Mouse (Mus musculus) hindbrain, embryonic 15.5 days (tissue): ENCODE results near the gene Man1b1. TPM values are rescaled to one million over a fixed set of nuclear protein-coding genes. Genes with fewer than 3 reads are reported as not detected.

Experiments
- ATAC-seq: fragments of 200-750 bp; cut with Nextera tagmentation; 2 replicates; pipeline ENCODE4 v1.8.0; 2017; ENCODE audit warnings: low read depth, moderate number of reproducible peaks, moderate TSS enrichment; ENCODE audit not compliant: low FRiP score
- H3K27ac ChIP-seq: fragments of 300-500 bp; sonication (generic); replicated peaks from 2 replicates; pipeline ENCODE4 v1.5.1; 2015; ENCODE audit warnings: mild to moderate bottlenecking, inconsistent platforms
- H3K27me3 ChIP-seq: fragments of 300-500 bp; sonication (generic); 2 replicates; pipeline ENCODE4 v1.6.1; 2015; ENCODE audit warnings: control low read depth, inconsistent platforms
- H3K36me3 ChIP-seq: fragments of 300-500 bp; sonication (generic); 2 replicates; pipeline ENCODE4 v1.6.1; 2015; ENCODE audit warnings: control low read depth, inconsistent platforms
- H3K4me1 ChIP-seq: fragments of 300-500 bp; sonication (generic); replicated peaks from 2 replicates; pipeline ENCODE4 v1.6.1; 2015; ENCODE audit warnings: control low read depth, inconsistent platforms
- H3K4me2 ChIP-seq: fragments of 300-500 bp; sonication (generic); 2 replicates; pipeline ENCODE4 v1.6.1; 2015; ENCODE audit warnings: moderate library complexity, mild to moderate bottlenecking, inconsistent platforms
- H3K4me3 ChIP-seq: fragments of 300-500 bp; sonication (generic); 2 replicates; pipeline ENCODE4 v1.5.1; 2015; ENCODE audit warnings: mild to moderate bottlenecking, inconsistent platforms
- H3K9ac ChIP-seq: fragments of 300-500 bp; sonication (generic); 2 replicates; pipeline ENCODE4 v1.6.1; 2015; ENCODE audit warnings: inconsistent platforms
- H3K9me3 ChIP-seq: fragments of 300-500 bp; sonication (generic); 2 replicates; pipeline ENCODE4 v1.6.1; 2016; ENCODE audit warnings: control low read depth, inconsistent platforms
- WGBS: fragments of 180-500 bp; shearing (Covaris S2); methylation state at CpG from one replicate; pipeline ENCODE4 v1.1.7; 2015; 5-methylcytosine and 5-hydroxymethylcytosine counted together
- polyA plus RNA-seq: library from polyadenylated mRNA; unstranded; fragments of >200 nt; fragmentation: Nextera tagmentation; extraction: Ambion mirVana; gene quantifications from 2 replicates; pipeline ENCODE4 v1.2.1, GENCODE M21; 2015

The Man1b1 gene
- polyA plus RNA-seq, 1 experiment from 2014 or later = 45.2 TPM

GRCm38 (mm10) chr2:25372644-25373391 is 40.7 kb downstream of the Man1b1 start:
- Histone ChIP-seq H3K4me2 (peak overlapping the region; percentile 99), H3K9me3 (no peaks in the 10 kb centered on the region), H3K4me1 (peaks cover 19% of the 10 kb centered on the region), H3K4me3 (peak overlapping the region; percentile 74), H3K9ac (peak overlapping the region; percentile 60), H3K27ac (peak overlapping the region; percentile 59; the same call in 1 of the 2 replicates), H3K36me3 (no peaks in the 10 kb centered on the region), H3K27me3 (peaks cover 6% of the 10 kb centered on the region; the same call in 1 of the 2 replicates)
- ATAC-seq = no peak
- 2% methylated on average over 42 of the region's 42 CpGs for WGBS

GRCm38 (mm10) chr2:25373431-25373830 is 41.3 kb downstream of the Man1b1 start:
- H3K27ac ChIP-seq = no peak overlapping the region
- peak overlapping the region; percentile 74 for H3K4me3 ChIP-seq
- H3K9ac ChIP-seq = no peak overlapping the region
- H3K4me1 ChIP-seq = peaks cover 19% of the 10 kb centered on the region
- no peak for ATAC-seq
- no peaks in the 10 kb centered on the region for H3K36me3 ChIP-seq
- no peaks in the 10 kb centered on the region for H3K9me3 ChIP-seq
- H3K27me3 ChIP-seq = peaks cover 6% of the 10 kb centered on the region; the same call in 1 of the 2 replicates
- H3K4me2 ChIP-seq = peak overlapping the region; percentile 99
- WGBS = 9% methylated on average over 2 of the region's 2 CpGs

DNA sequence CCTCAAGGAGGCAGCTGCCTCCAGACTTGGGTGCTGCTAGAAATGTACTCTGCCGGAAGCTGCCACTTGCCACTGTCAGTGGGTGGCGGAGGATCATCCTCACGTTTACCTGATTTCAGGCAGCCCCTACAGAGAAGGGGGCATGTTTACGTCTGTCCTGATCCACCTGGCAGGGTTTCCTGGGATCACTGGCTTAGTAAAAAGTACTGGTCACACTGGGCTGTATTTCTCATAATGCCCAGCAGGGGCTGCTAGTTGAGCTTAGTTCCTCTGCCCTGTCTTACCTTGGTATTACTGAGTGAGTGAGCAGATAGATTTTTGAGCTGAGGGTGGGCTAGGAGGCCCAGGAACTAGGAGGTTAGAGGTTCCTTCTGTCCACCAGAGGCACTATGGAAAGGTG is 44.5 kb downstream of the Man1b1 start:
- no peaks in the 10 kb centered on the region for H3K36me3 ChIP-seq
- H3K4me2 ChIP-seq = no peak overlapping the region
- H3K27me3 ChIP-seq = peaks cover 6% of the 10 kb centered on the region; the same call in 1 of the 2 replicates
- ATAC-seq = no peak
- WGBS = 67% methylated on average over 4 of the region's 4 CpGs
- peaks cover 16% of the 10 kb centered on the region for H3K4me1 ChIP-seq
- H3K9me3 ChIP-seq = no peaks in the 10 kb centered on the region
- no peak overlapping the region for H3K9ac ChIP-seq
- H3K27ac ChIP-seq = no peak overlapping the region
- no peak overlapping the region for H3K4me3 ChIP-seq

- Histone ChIP-seq H3K4me1 (no peaks in the 10 kb centered on the region), H3K27ac (no peak overlapping the region), H3K4me2 (no peak overlapping the region), H3K4me3 (no peak overlapping the region), H3K9ac (no peak overlapping the region), H3K9me3 (no peaks in the 10 kb centered on the region), H3K36me3 (no peaks in the 10 kb centered on the region), H3K27me3 (no peaks in the 10 kb centered on the region)
- no peak for ATAC-seq
- WGBS = 82% methylated on average over 5 of the region's 5 CpGs
These were observed 52.4 kb downstream of the Man1b1 start for GRCm38 (mm10) chr2:25384492-25384891.

- no peak for ATAC-seq
- no peak overlapping the region for H3K4me3 ChIP-seq
These were observed 59.1 kb downstream of the Man1b1 start for GRCm38 (mm10) chr2:25391266-25391665.

GRCm38 (mm10) chr2:25394281-25395221 is 62.4 kb downstream of the Man1b1 start:
- 0 out of 2 replicates have a peak overlapping the region, but pooled peaks have one; percentile 3 for H3K27ac ChIP-seq
- no peak overlapping the region for H3K4me3 ChIP-seq
- no peak overlapping the region for H3K4me2 ChIP-seq
- no peaks in the 10 kb centered on the region for H3K9me3 ChIP-seq
- H3K27me3 ChIP-seq = peaks cover 51% of the 10 kb centered on the region
- ATAC-seq = peak; percentile 80
- no peak overlapping the region for H3K9ac ChIP-seq
- no peaks in the 10 kb centered on the region for H3K36me3 ChIP-seq
- 17% methylated on average over 3 of the region's 3 CpGs for WGBS
- H3K4me1 ChIP-seq = peaks cover 18% of the 10 kb centered on the region

More at GRCm38 (mm10) chr2:25391266-25391665, 59.1 kb downstream of the Man1b1 start:
- Histone ChIP-seq H3K27ac (no peak overlapping the region), H3K9ac (no peak overlapping the region), H3K36me3 (no peaks in the 10 kb centered on the region), H3K4me1 (peaks cover 14% of the 10 kb centered on the region), H3K27me3 (peaks cover 18% of the 10 kb centered on the region), H3K9me3 (no peaks in the 10 kb centered on the region), H3K4me2 (no peak overlapping the region)
- WGBS = 63% methylated on average over 5 of the region's 5 CpGs

DNA sequence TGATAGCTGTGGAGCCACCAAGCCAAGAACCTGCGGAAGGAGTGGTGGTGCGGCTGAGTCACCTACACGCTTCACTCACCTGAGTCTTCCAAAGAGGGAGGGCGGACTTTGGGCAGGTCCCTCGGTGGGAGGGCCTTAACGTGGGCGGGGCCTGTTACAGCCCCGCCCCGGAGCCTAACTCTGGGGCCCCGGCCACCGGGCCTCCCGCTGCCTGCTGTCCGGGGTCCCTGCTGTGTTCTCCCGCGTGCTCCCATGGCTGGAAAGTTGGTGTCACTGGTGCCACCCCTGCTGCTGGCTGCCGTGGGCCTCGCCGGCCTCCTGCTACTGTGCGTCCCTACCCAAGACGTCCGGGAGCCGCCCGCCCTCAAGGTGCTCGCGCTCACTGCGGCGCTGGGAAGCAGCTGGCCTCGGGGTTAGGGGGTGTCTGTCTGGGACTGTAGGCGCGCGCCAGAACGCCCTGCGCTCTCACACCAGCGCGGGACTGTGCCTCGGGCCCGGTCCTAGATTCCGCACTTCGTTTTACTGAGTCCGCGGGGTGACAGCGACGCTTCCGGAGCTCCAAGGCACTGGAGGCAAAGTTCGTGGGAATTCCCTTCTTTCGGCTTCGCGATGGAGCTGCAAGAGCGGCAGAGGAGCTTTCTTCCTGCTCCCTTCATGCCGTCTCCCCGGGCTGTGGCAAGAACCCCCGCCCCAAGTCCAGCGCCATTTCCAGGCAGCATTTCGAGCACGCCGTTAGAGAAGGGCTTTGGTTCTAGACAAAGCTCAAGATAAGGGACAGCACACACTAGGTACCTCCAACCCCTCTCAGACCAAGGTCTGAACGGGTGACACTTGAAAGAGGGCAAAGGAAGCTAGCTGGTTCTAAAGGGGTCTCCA is 63.8 kb downstream of the Man1b1 start, which contains the start of gene Entpd2:
TSS of gene Entpd2 (plus strand) at position 154 of the 876 bp plus-strand sequence.
- Histone ChIP-seq H3K27ac (0 out of 2 replicates have a peak within 1 kb of the TSS, but pooled peaks have one; percentile 3), H3K4me3 (peak within 1 kb of the TSS; percentile 31), H3K9ac (peak within 1 kb of the TSS; percentile 14; the same call in 1 of the 2 replicates), H3K4me2 (peak within 1 kb of the TSS; percentile 53), H3K4me1 (peaks cover 28% of the 10 kb centered on the region), H3K36me3 (no peaks in the 10 kb centered on the region), H3K27me3 (peaks cover 58% of the 10 kb centered on the region), H3K9me3 (no peaks in the 10 kb centered on the region)
- ATAC-seq = no peak
- 1% methylated on average over 54 of the region's 57 CpGs for WGBS

DNA sequence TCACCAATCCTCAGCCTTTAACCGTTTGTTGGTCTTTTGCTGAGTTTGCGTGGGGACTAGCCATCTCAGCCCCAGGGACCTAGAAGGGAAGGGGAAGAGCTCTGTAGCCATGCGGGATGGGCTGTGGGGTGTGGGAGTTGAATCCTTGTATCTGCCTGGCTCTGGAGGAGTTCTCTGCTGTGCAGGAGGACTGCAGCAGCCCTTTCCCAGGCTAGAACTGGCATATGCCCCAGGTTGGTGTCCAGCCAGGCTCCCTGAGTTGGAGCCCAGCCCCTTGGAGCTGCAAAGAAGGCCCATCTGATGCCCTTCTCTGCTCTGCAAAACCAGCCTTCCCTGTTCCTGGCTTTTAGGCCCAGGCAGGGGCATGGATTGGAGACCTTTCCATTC is 64.5 kb downstream of the Man1b1 start:
- Histone ChIP-seq H3K9me3 (no peaks in the 10 kb centered on the region), H3K4me1 (peaks cover 28% of the 10 kb centered on the region), H3K4me2 (peak overlapping the region; percentile 53), H3K27me3 (peaks cover 58% of the 10 kb centered on the region), H3K27ac (no peak overlapping the region), H3K9ac (no peak overlapping the region), H3K36me3 (no peaks in the 10 kb centered on the region), H3K4me3 (peak overlapping the region; percentile 31)
- WGBS = 32% methylated on average over 3 of the region's 3 CpGs
- ATAC-seq = no peak

DNA sequence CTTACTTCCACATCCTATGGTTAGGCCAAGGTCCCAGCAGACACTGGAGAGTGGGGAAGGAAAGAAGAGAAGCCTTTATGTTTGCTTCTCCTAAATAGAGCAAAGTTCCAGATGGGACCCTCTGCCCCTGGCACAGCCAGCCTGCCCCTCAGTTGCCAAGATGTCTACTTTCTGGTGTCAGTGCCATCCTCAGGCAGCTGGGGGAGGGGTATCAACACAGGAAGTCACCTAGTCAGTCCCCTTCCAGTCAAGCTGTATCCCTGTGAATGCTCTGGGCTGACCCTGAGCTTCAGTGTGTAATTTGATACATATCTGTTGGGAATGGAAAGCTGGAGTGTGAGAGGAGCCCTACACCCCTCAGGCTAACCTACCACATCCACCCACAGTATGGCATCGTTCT is 64.9 kb downstream of the Man1b1 start:
- peaks cover 29% of the 10 kb centered on the region for H3K4me1 ChIP-seq
- no peak overlapping the region for H3K4me3 ChIP-seq
- no peaks in the 10 kb centered on the region for H3K9me3 ChIP-seq
- ATAC-seq = no peak
- H3K36me3 ChIP-seq = no peaks in the 10 kb centered on the region
- no peak overlapping the region for H3K4me2 ChIP-seq
- H3K27me3 ChIP-seq = peaks cover 58% of the 10 kb centered on the region
- no peak overlapping the region for H3K27ac ChIP-seq
- WGBS = 74% methylated on average over 1 of the region's 1 CpGs
- no peak overlapping the region for H3K9ac ChIP-seq

DNA sequence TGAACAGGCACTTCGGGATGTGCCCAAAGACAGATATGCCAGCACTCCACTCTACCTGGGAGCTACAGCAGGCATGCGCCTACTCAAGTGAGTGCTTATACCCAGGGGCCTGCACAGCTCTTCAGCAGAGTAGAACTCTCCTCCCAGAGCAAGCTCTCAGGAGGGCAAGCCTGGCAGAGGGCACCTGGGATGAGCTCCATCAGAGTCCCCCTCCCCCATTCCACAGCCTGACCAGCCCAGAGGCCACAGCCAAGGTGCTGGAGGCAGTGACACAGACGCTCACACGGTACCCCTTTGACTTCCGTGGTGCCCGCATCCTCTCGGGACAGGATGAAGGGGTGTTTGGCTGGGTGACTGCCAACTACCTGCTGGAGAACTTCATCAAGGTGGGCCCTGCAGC is 65.9 kb downstream of the Man1b1 start:
- H3K36me3 ChIP-seq = no peaks in the 10 kb centered on the region
- H3K4me3 ChIP-seq = no peak overlapping the region
- H3K27me3 ChIP-seq = peaks cover 58% of the 10 kb centered on the region
- WGBS = 92% methylated on average over 7 of the region's 7 CpGs
- H3K27ac ChIP-seq = no peak overlapping the region
- H3K4me2 ChIP-seq = no peak overlapping the region
- no peaks in the 10 kb centered on the region for H3K9me3 ChIP-seq
- no peak for ATAC-seq
- H3K4me1 ChIP-seq = peaks cover 33% of the 10 kb centered on the region
- H3K9ac ChIP-seq = no peak overlapping the region

- H3K27ac ChIP-seq = no peak within 1 kb of the TSS
- H3K4me3 ChIP-seq = no peak within 1 kb of the TSS
- WGBS = 68% methylated on average over 8 of the region's 8 CpGs
- H3K9ac ChIP-seq = no peak within 1 kb of the TSS
- no peak for ATAC-seq
- peak within 1 kb of the TSS; percentile 67; the same call in 1 of the 2 replicates for H3K4me2 ChIP-seq
- no peaks in the 10 kb centered on the region for H3K9me3 ChIP-seq
- no peaks in the 10 kb centered on the region for H3K36me3 ChIP-seq
- peaks cover 35% of the 10 kb centered on the region for H3K4me1 ChIP-seq
- peaks cover 58% of the 10 kb centered on the region for H3K27me3 ChIP-seq
These were observed 66.9 kb downstream of the Man1b1 start, which contains the start of gene Npdc1 for GRCm38 (mm10) chr2:25399051-25399450. TSS of gene Npdc1 (plus strand) at chr2:25399351.
